Mouse (Mus musculus) bone marrow, adult 2 months (tissue): Measurements from ENCODE around the gene Doc2g.
A peak's percentile ranks its signal among the peaks of the same experiment; 100 is the strongest.

Source experiments
- CTCF ChIP-seq: fragments of 200-500 bp; IDR thresholded peaks from 2 replicates; pipeline ENCODE4 v1.5.1; 2011; ENCODE audit warnings: low read length, control low read depth; ENCODE audit not compliant: control insufficient read depth, insufficient read depth
- POLR2A ChIP-seq: fragments of 200-500 bp; IDR thresholded peaks from 2 replicates; pipeline ENCODE4 v1.6.1; 2011; ENCODE audit warnings: low read depth, mild to moderate bottlenecking, control low read depth, low read length, borderline replicate concordance; ENCODE audit not compliant: control insufficient read depth

DNA sequence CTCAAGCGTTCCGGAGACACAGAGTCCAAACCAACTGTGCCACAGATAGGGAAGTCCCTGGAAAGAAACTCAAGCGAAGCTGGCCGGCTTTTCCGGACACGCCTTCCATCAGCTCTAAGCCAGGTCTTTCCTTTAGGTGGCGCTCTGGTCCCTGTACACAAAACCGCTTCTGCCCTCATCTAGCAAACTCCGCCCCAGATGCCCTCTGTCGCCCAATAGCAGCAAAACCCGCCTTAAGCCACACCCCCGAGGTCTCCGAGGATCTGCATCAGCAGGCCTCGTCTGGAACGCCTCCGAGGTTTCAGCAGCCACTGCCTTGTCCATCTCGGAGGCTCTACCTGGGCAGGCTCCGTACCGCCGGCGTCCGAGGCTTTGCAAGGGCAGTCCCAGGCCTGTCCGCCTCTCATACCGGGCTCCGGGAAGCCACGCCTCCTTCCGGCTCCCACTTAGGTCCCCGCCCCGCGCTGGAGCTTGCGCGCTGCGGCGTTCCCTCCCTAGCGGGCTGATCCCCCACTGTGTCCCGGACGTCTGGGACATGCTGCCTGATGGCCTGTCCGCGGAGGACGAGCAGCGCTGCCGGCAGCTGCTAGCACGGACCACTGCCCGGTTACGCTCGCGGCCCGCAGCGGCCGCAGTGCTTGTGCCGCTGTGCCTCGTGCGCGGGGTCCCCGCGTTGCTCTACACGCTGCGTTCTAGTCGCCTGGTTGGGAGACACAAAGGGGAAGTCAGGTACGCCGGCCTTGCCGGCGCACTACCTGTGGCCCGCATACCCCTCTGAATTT lies 2.8 kb upstream of the Doc2g start, which contains the start of the genes Nudt8 and Gm49405:
- peak; percentile 78 for TF ChIP-seq CTCF
- peak; percentile 93 for TF ChIP-seq POLR2A
